Mouse (Mus musculus) kidney, postnatal 14 days (tissue): ENCODE data around the gene Ebf3.

Experiments used
- DNase-seq: peaks from one replicate; pipeline ENCODE4 v3.0.0; 2022; ENCODE audit warnings: mixed read lengths

Gene Ebf3

GRCm38 (mm10) chr7:137197118-137198030 lies 116.9 kb downstream of the Ebf3 start:
- no peak for DNase-seq

DNA sequence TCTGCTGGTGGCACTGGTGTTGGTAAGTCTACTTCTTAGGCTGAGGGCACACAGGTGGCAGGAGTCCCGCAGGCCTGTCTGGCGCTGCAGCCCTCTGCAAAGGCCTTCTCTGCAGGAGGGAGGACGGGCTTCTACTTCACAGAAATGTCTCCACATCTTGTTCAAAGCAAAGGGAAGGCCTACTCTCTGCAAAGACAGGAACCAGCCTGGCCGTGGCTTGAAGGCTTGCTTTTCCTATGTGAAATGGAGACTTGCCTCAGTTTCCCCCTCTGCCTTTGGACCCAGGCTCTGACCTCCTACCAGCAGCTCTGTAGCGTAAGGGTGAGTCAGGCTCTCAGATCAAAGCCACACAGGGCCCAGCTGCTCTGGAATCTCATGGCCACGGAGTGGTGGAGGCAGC lies 117.7 kb downstream of the Ebf3 start:
- DNase-seq, result no peak

DNA sequence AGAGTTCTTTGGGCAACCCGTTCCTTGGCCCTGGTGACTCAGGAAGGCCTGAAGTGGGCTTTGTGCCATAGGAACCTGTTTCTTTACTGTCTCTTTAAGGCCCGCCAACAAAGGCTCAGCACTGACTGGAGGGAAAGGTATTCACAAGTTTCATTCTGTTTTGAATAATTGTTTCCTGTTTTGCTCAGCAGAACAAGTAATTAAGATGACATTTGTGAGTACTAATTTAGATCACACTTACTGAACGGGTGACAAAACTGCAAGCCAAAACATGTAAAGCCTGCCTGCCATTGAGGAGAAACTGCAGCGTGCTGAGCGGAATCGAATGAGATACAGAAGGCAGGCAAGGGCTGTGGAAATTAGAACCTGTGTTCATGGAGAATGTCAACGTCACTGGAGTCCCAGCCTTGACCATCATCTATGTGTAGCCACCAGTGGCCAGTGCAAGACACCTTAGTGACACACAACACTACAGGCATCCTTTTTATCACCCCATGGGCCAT lies 121.4 kb downstream of the Ebf3 start:
- DNase-seq, result no peak

- DNase-seq, result no peak
Observed at GRCm38 (mm10) chr7:137191889-137192288, 122.4 kb downstream of the Ebf3 start.

DNA sequence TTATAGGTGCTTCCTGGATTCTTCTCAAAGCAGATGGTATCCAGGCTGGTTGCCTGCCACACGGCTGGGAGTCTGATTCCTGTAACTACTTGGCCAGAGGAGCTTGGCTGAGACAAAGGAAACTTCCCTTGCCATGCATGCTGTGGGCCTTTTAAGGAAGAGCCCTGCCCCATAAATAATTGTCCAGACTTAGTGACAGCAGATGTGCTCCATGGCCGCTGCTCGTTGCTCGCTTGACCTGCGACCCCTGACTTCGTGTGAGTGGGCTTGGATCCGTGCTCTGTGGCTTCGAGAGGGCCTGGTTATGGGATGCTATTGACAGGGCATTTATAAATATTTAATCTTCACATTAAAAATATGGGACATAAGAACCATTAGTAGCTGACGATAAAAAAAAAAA lies 142.0 kb downstream of the Ebf3 start:
- no peak for DNase-seq

DNA sequence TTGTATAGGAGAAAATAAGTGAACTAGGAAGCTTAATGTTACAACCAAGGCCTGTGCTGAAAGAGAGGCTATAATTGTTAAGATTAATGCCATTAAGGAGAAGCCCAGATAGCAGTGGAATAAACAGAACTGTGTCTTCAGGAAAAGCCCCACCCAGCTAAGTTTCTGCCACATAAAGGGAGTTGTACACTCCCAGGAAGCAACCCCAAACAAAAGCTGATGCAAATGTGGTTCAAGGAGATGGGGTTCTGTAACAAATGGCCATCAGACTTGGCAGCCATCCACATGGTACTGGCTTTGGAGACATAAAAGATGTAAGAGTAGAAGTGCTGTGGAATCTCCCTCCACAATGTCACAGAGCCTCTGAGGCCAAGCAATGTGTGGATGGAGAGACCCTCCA lies 155.2 kb downstream of the Ebf3 start:
- no peak for DNase-seq

- DNase-seq, result no peak
Observed at GRCm38 (mm10) chr7:137154623-137155022, 159.6 kb downstream of the Ebf3 start.

DNA sequence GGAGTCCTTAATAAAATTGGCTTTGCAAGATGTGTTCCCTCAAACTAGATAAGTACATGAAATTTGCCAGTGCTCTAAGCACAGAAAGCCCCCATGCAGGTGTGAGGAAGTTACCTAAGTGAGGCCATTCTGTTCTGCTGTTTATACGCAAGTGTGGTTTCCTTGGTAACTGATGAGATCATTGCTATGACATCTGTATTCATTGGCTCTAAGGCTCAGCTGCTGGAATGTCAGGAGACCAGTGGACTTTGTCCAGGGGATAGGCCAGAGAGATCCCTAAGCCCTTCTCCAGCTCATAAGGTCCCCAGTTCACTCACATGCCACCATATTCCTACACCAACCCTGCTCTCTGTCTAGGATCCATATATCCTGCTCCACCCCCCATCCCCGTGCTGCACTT lies 162.4 kb downstream of the Ebf3 start:
- DNase-seq, result no peak

GRCm38 (mm10) chr7:137147101-137147500 lies 167.1 kb downstream of the Ebf3 start:
- no peak for DNase-seq
